ENCODE assay signal across 8 mouse cellular contexts in the genomic region with DNA sequence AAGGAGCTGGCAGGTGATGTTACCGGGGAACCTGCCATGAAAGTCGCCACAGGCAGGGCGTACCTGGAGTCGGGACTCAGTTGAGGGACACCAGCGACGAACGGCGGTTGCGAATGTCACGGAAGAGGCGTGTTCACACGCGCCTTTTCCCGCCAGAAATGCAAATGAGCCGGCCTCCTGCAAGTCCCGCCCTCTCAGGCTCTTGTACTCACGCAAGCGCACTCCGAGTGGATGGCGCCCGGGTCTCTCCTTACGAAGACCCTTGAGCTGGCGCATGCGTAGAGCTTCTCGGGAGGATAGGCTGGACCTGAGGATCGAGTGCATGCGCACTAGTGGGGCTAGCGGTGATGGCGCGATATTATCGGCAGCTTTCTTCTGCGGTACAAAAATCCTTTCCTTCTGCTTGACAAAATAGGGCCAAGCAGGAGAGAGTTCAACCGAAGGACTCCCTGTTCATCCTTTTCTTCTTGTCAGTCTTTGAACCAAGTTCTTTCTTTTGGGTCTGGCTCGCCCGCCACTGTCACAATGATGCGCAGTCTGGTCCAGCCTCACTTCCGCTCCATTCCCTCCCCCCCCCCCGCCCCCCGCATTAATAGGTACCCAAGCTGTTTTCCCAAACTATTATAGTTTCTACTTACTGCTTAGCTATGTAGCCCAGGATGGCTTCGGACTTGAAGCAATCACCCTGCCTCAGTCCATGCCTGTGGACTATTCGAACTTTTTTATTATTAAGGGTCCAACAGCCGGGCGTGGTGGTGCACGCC. TPM values are rescaled to one million over a fixed set of nuclear protein-coding genes. Genes with fewer than 3 reads are reported as not detected.
DNase-seq lines count a peak whose midpoint lies in the region; ATAC-seq and TF ChIP-seq lines count a peak whose summit lies in the region.

TSS of gene Ccdc155 (minus strand) at position 513 of the 764 bp plus-strand sequence.

- H3K9ac ChIP-seq in CH12.LX (ENCODE audit: insufficient read depth, low read depth): no peak within 1 kb of the TSS; the same call in 1 of the 2 replicates
- H3K9ac ChIP-seq in forebrain, embryonic 14.5 days (ENCODE audit: low read length): peak within 1 kb of the TSS; percentile 61
- H3K9ac ChIP-seq in liver, embryonic 16.5 days (ENCODE audit: low read depth, low read length): 0 out of 2 replicates have a peak within 1 kb of the TSS, but pooled peaks have one; percentile 1
- H3K9ac ChIP-seq in neural tube, embryonic 12.5 days: peak within 1 kb of the TSS; percentile 35; the same call in 1 of the 2 replicates
- H3K9ac ChIP-seq in stomach, postnatal 0 days (ENCODE audit: low read length): peak within 1 kb of the TSS; percentile 23; the same call in 1 of the 2 replicates

- TF ChIP-seq CTCF in CH12.LX (conservative IDR thresholded peaks at IDR 0.05 in 1 of 2, IDR thresholded peaks at IDR 0.05 in 1 of 2; ENCODE audit: low read depth in 2 of 2, low read length in 2 of 2): no peak
- no peak for TF ChIP-seq CTCF in stomach, postnatal 0 days (IDR thresholded peaks at IDR 0.05; ENCODE audit: low read depth)

- no peak for TF ChIP-seq EP300 in CH12.LX (IDR thresholded peaks at IDR 0.05; ENCODE audit: low read length)
- TF ChIP-seq EP300 in stomach, postnatal 0 days (optimal IDR thresholded peaks at IDR 0.05): no peak

- in situ Hi-C loops in CH12.LX (cut with MboI; ENCODE audit: low pct_ligation_motif_present, low pct_unique_long_range_greater_than_20kb, low sequenced_read_pairs): no loop called here

- H3K4me3 ChIP-seq in CH12.LX (replicated peaks in 1 of 3; ENCODE audit: low read depth in 2 of 3, low read length in 2 of 3, poor library complexity in 1 of 3): peak within 1 kb of the TSS in 1 of 3 experiments; percentile 31
- H3K4me3 ChIP-seq in forebrain, embryonic 14.5 days (ENCODE audit: low read depth, low read length): peak within 1 kb of the TSS; percentile 39
- H3K4me3 ChIP-seq in liver, embryonic 16.5 days (ENCODE audit: low read depth, low read length): peak within 1 kb of the TSS; percentile 56
- peak within 1 kb of the TSS; percentile 41 for H3K4me3 ChIP-seq in neural tube, embryonic 12.5 days
- H3K4me3 ChIP-seq in stomach, postnatal 0 days (ENCODE audit: low read depth, low read length): peak within 1 kb of the TSS; percentile 35

- H3K79me2 ChIP-seq in CH12.LX (replicated peaks; ENCODE audit: control insufficient read depth, extremely low read depth, insufficient read depth, poor library complexity, severe bottlenecking): no peaks in the 10 kb centered on the region

- peak within 1 kb of the TSS; percentile 35; the same call in 1 of the 2 replicates for H3K4me2 ChIP-seq in CH12.LX (ENCODE audit: insufficient read depth, low read depth, poor library complexity, severe bottlenecking)
- peak within 1 kb of the TSS; percentile 51 for H3K4me2 ChIP-seq in forebrain, embryonic 14.5 days (ENCODE audit: low read length)
- peak within 1 kb of the TSS; percentile 57 for H3K4me2 ChIP-seq in liver, embryonic 16.5 days (ENCODE audit: low read depth, low read length)
- peak within 1 kb of the TSS; percentile 61 for H3K4me2 ChIP-seq in neural tube, embryonic 12.5 days (replicated peaks)
- H3K4me2 ChIP-seq in stomach, postnatal 0 days (replicated peaks; ENCODE audit: low read depth): peak within 1 kb of the TSS; percentile 56

- peak; percentile 39 for DNase-seq in CH12.LX (ENCODE audit: extremely low read depth)
- peak; percentile 94 for DNase-seq in cerebellum, adult 11 months
- DNase-seq in forebrain, embryonic 14.5 days (ENCODE audit: low spot score): peak; percentile 99
- DNase-seq in heart, postnatal 14 days: peak; percentile 84 to 85
- DNase-seq in large intestine, adult 2 months (ENCODE audit: low read depth, low spot score): peak; percentile 55
- peak; percentile 84 for DNase-seq in stomach, postnatal 0 days (ENCODE audit: low spot score)

- peaks cover 28% of the 10 kb centered on the region for H3K27me3 ChIP-seq in CH12.LX (replicated peaks)
- 0 out of 2 replicates have a peak, but pooled peaks cover 3% of the 10 kb centered on the region for H3K27me3 ChIP-seq in forebrain, embryonic 14.5 days (replicated peaks; ENCODE audit: control insufficient read depth, insufficient read depth, low read length)
- H3K27me3 ChIP-seq in liver, embryonic 16.5 days (ENCODE audit: control insufficient read depth, insufficient read depth, low read depth, low read length): no peaks in the 10 kb centered on the region
- H3K27me3 ChIP-seq in neural tube, embryonic 12.5 days (replicated peaks): peaks cover under 1% of the 10 kb centered on the region
- no peaks in the 10 kb centered on the region for H3K27me3 ChIP-seq in stomach, postnatal 0 days (ENCODE audit: control insufficient read depth, insufficient read depth, low read length)

- peaks cover 14% of the 10 kb centered on the region for H3K9me3 ChIP-seq in CH12.LX (replicated peaks; ENCODE audit: low read length)
- H3K9me3 ChIP-seq in forebrain, embryonic 14.5 days (replicated peaks; ENCODE audit: control insufficient read depth, low read length): 0 out of 2 replicates have a peak, but pooled peaks cover 2% of the 10 kb centered on the region
- no peaks in the 10 kb centered on the region for H3K9me3 ChIP-seq in liver, embryonic 16.5 days (replicated peaks; ENCODE audit: control insufficient read depth, low read length)
- H3K9me3 ChIP-seq in neural tube, embryonic 12.5 days: no peaks in the 10 kb centered on the region
- H3K9me3 ChIP-seq in stomach, postnatal 0 days (ENCODE audit: control insufficient read depth, low read length): no peaks in the 10 kb centered on the region

- dilution Hi-C loops in CH12.LX (cut with MboI; ENCODE audit: extremely low pct_ligation_motif_present, extremely low pct_unique_long_range_greater_than_20kb, low sequenced_read_pairs): no loop called here

- H3K27ac ChIP-seq in CH12.LX (ENCODE audit: insufficient read depth, low read depth): no peak within 1 kb of the TSS
- 0 out of 2 replicates have a peak within 1 kb of the TSS, but pooled peaks have one; percentile 14 for H3K27ac ChIP-seq in forebrain, embryonic 14.5 days (ENCODE audit: low read depth, low read length)
- no peak within 1 kb of the TSS for H3K27ac ChIP-seq in liver, embryonic 16.5 days (ENCODE audit: low read length)
- no peak within 1 kb of the TSS for H3K27ac ChIP-seq in neural tube, embryonic 12.5 days
- no peak within 1 kb of the TSS for H3K27ac ChIP-seq in stomach, postnatal 0 days (replicated peaks)

- intact Hi-C loops in heart, postnatal 14 days (cut with DNase I): no loop called here

- H3K36me3 ChIP-seq in CH12.LX (replicated peaks in 1 of 2; ENCODE audit: control insufficient read depth in 1 of 2, insufficient read depth in 1 of 2, low read length in 1 of 2): no peaks in the 10 kb centered on the region
- no peaks in the 10 kb centered on the region for H3K36me3 ChIP-seq in forebrain, embryonic 14.5 days (ENCODE audit: control insufficient read depth, insufficient read depth, low read length)
- no peaks in the 10 kb centered on the region for H3K36me3 ChIP-seq in liver, embryonic 16.5 days (ENCODE audit: control insufficient read depth, insufficient read depth)
- H3K36me3 ChIP-seq in neural tube, embryonic 12.5 days: no peaks in the 10 kb centered on the region
- no peaks in the 10 kb centered on the region for H3K36me3 ChIP-seq in stomach, postnatal 0 days (ENCODE audit: control insufficient read depth, insufficient read depth, low read length)

- TF ChIP-seq RAD21 in CH12.LX (IDR thresholded peaks at IDR 0.05; ENCODE audit: low read depth, low read length): no peak

- WGBS in forebrain, embryonic 14.5 days: 10% methylated on average over 43 of the region's 44 CpGs
- 6% methylated on average over 44 of the region's 44 CpGs for WGBS in large intestine, adult 2 months
- 5% methylated on average over 44 of the region's 44 CpGs for WGBS in liver, embryonic 16.5 days (ENCODE audit: insufficient replicate concordance)
- 9% methylated on average over 44 of the region's 44 CpGs for WGBS in neural tube, embryonic 12.5 days
- WGBS in stomach, postnatal 0 days: 6% methylated on average over 44 of the region's 44 CpGs

- H3K4me1 ChIP-seq in CH12.LX (ENCODE audit: control insufficient read depth in 1 of 2, insufficient read depth in 2 of 2): peaks cover 2 to 13% of the 10 kb centered on the region in 2 experiments; a peak in 3 of 4 replicates
- no peaks in the 10 kb centered on the region for H3K4me1 ChIP-seq in forebrain, embryonic 14.5 days (ENCODE audit: control insufficient read depth, insufficient read depth, low read length)
- H3K4me1 ChIP-seq in liver, embryonic 16.5 days (ENCODE audit: control insufficient read depth, low read depth, low read length): peaks cover 5% of the 10 kb centered on the region; the same call in 1 of the 2 replicates
- no peaks in the 10 kb centered on the region for H3K4me1 ChIP-seq in neural tube, embryonic 12.5 days
- H3K4me1 ChIP-seq in stomach, postnatal 0 days (replicated peaks; ENCODE audit: control insufficient read depth, insufficient read depth): no peaks in the 10 kb centered on the region

- peak; percentile 99 for ATAC-seq in forebrain, embryonic 14.5 days
- peak; percentile 91 for ATAC-seq in liver, embryonic 16.5 days (ENCODE audit: low read depth)
- ATAC-seq in neural tube, embryonic 12.5 days (ENCODE audit: low FRiP score, low read depth): peak; percentile 97
- peak; percentile 81 for ATAC-seq in stomach, postnatal 0 days (ENCODE audit: low FRiP score, low TSS enrichment)

- peak; percentile 39; the same call in 1 of the 2 replicates for TF ChIP-seq POLR2A in CH12.LX (IDR thresholded peaks at IDR 0.05; ENCODE audit: low read depth, low read length)

TF ChIP-seq in CH12.LX, 34 proteins besides CTCF, POLR2A, EP300 and RAD21 (continues in another document):
- TF ChIP-seq USF1 (IDR thresholded peaks at IDR 0.05; ENCODE audit: low read depth, low read length) (no peak), MXI1 (IDR thresholded peaks at IDR 0.05; ENCODE audit: low read depth, low read length) (0 out of 2 replicates have a peak, but pooled peaks have one; percentile 31), NRF1 (IDR thresholded peaks at IDR 0.05; ENCODE audit: low read depth, low read length) (peak; percentile 94), MAX (IDR thresholded peaks at IDR 0.05; ENCODE audit: low read length) (peak; percentile 75), MAZ (IDR thresholded peaks at IDR 0.05; ENCODE audit: low read depth, low read length) (no peak), E2F4 (IDR thresholded peaks at IDR 0.05; ENCODE audit: insufficient replicate concordance, low read depth, low read length) (peak; percentile 75; the same call in 1 of the 2 replicates)

RNA-seq across cellular contexts. Expression of gene Ccdc155, which starts in this region (rescaled TPM):
- 0.04 TPM in 1 of 2 replicates, not detected in the other for total RNA-seq in CH12.LX (2012; rRNA removed)
- not detected in 2 replicates for total RNA-seq in CH12.LX (2014; rRNA removed)
- not detected in 2 replicates for polyA plus RNA-seq in CH12.LX (2012; ENCODE audit: insufficient read length, low read depth)
- polyA plus RNA-seq in forebrain, embryonic 14.5 days (2014; fragmentation: Nextera tagmentation; extraction: Ambion mirVana): 0.43 and 0.52 TPM in 2 replicates
- total RNA-seq in heart, postnatal 14 days (2021): not detected
- 0.09 TPM in 1 of 2 replicates, not detected in the other for polyA plus RNA-seq in large intestine, adult 2 months (2012; rRNA removed)
- polyA plus RNA-seq in liver, embryonic 16.5 days (2015; fragmentation: Nextera tagmentation; extraction: Ambion mirVana): 0.05 TPM in 1 of 2 replicates, not detected in the other
- 0.42 and 0.74 TPM in 2 replicates for polyA plus RNA-seq in neural tube, embryonic 12.5 days (2016; fragmentation: Nextera tagmentation; extraction: Ambion mirVana)
- 0.07 and 0.13 TPM in 2 replicates for polyA plus RNA-seq in stomach, postnatal 0 days (2015; fragmentation: Nextera tagmentation; extraction: Ambion mirVana)

Comparison
In these comparisons a context has a peak if more than half of its experiments do, and no peak if none do; other contexts are left out.
1. Peak in DNase-seq and H3K4me2 ChIP-seq in CH12.LX; RNA of the gene not detected or under 1 TPM.
2. Peak in DNase-seq, ATAC-seq, H3K4me3 ChIP-seq, H3K27ac ChIP-seq, H3K9ac ChIP-seq and H3K4me2 ChIP-seq in forebrain, embryonic 14.5 days; RNA of the gene not detected or under 1 TPM.
3. Peak in DNase-seq in heart, postnatal 14 days; RNA of the gene not detected or under 1 TPM.
4. Peak in DNase-seq in large intestine, adult 2 months; RNA of the gene not detected or under 1 TPM.
5. Peak in ATAC-seq, H3K4me3 ChIP-seq, H3K9ac ChIP-seq and H3K4me2 ChIP-seq in liver, embryonic 16.5 days; RNA of the gene not detected or under 1 TPM.
6. Peak in ATAC-seq, H3K4me3 ChIP-seq, H3K9ac ChIP-seq and H3K4me2 ChIP-seq in neural tube, embryonic 12.5 days; RNA of the gene not detected or under 1 TPM.
7. Peak in DNase-seq, ATAC-seq, H3K4me3 ChIP-seq, H3K9ac ChIP-seq and H3K4me2 ChIP-seq in stomach, postnatal 0 days; RNA of the gene not detected or under 1 TPM.
8. DNase-seq: peak in every context shown above with its lines; median percentile 99 in forebrain, embryonic 14.5 days; 94 in cerebellum, adult 11 months; 84 in heart, postnatal 14 days; 84 in stomach, postnatal 0 days; 55 in large intestine, adult 2 months; 39 in CH12.LX.